Mouse (Mus musculus) stomach, embryonic 16.5 days (tissue): Measurements from ENCODE around the gene Stkld1. TPM values are rescaled to one million over a fixed set of nuclear protein-coding genes. Genes with fewer than 3 reads are reported as not detected.

ENCODE experiments used
- ATAC-seq: fragments of 200-750 bp; cut with Nextera tagmentation; 2 replicates; pipeline ENCODE4 v1.8.0; 2017; ENCODE audit warnings: moderate number of reproducible peaks, moderate TSS enrichment; ENCODE audit not compliant: insufficient read depth, low FRiP score
- H3K27ac ChIP-seq: fragments of 300-500 bp; sonication (generic); 2 replicates; pipeline ENCODE4 v1.5.1; 2014; ENCODE audit warnings: low read length
- H3K27me3 ChIP-seq: fragments of 300-500 bp; sonication (generic); 2 replicates; pipeline ENCODE4 v1.6.1; 2014; ENCODE audit warnings: low read length, control low read depth, mixed read lengths; ENCODE audit not compliant: control insufficient read depth, insufficient read depth
- H3K36me3 ChIP-seq: fragments of 300-500 bp; sonication (generic); 2 replicates; pipeline ENCODE4 v1.6.1; 2014; ENCODE audit warnings: low read length; ENCODE audit not compliant: control insufficient read depth, insufficient read depth
- H3K4me1 ChIP-seq: fragments of 300-500 bp; sonication (generic); 2 replicates; pipeline ENCODE4 v1.6.1; 2014; ENCODE audit warnings: low read length, control low read depth, mixed read lengths; ENCODE audit not compliant: control insufficient read depth, insufficient read depth
- H3K4me2 ChIP-seq: fragments of 300-500 bp; sonication (generic); 2 replicates; pipeline ENCODE4 v1.6.1; 2014; ENCODE audit warnings: low read depth, low read length, mixed read lengths
- H3K4me3 ChIP-seq: fragments of 300-500 bp; sonication (generic); replicated peaks from 2 replicates; pipeline ENCODE4 v1.5.1; 2014; ENCODE audit warnings: mild to moderate bottlenecking, low read length
- H3K9ac ChIP-seq: fragments of 300-500 bp; sonication (generic); 2 replicates; pipeline ENCODE4 v1.6.1; 2014; ENCODE audit warnings: low read length
- H3K9me3 ChIP-seq: fragments of 300-500 bp; sonication (generic); replicated peaks from 2 replicates; pipeline ENCODE4 v1.6.1; 2016; ENCODE audit warnings: low read length, control low read depth; ENCODE audit not compliant: control insufficient read depth
- WGBS: fragments of 180-500 bp; shearing (Covaris S2); extraction: QIAGEN DNeasy Blood & Tissue Kit; methylation state at CpG from one replicate; pipeline ENCODE4 v1.1.7; 2014; 5-methylcytosine and 5-hydroxymethylcytosine counted together
- polyA plus RNA-seq: library from polyadenylated mRNA; unstranded; fragments of >200 nt; fragmentation: Nextera tagmentation; extraction: Ambion mirVana; gene quantifications from 2 replicates; pipeline ENCODE4 v1.2.1, GENCODE M21; 2015

Stkld1 gene
- polyA plus RNA-seq, 1 experiment from 2014 or later = 0.15 TPM

DNA sequence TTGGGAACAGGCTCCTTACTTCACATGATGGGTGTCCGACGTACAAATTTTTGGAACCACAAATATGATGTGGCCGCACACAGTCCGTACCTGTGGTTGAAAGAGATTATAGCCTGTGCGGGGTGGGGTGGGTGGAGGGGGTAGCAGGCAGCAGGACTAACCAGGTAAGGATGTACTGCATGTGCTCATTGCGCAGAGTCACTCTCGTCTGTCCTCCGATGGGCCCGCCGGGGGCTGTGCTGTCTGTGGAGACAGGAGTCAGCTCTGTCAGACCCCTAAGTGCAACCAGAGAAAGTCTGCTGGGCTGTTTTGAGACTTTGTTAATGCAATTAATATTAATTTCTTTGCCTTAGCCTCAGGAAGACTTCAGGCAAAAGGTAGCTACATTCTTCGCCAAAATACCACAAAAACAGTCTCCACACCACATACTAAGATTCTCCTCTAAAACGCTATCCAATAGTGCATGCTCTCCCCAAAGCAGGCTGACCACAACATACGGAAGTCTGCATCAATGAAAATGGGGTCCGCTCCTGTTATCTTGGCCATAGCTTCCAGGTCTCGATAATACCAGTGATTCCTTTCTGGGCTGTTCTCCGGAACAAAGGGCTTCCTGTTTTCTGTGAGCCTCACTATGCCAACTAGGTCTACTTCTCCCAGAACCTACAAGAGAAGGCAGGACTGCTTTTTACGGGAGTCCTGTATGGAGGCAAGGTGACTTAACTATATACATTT lies 20.3 kb upstream of the Stkld1 start:
- H3K9ac ChIP-seq = no peak overlapping the region
- peaks cover 35% of the 10 kb centered on the region for H3K4me1 ChIP-seq
- no peak overlapping the region for H3K4me2 ChIP-seq
- ATAC-seq = no peak
- H3K27me3 ChIP-seq = no peaks in the 10 kb centered on the region
- WGBS = 81% methylated on average over 17 of the region's 17 CpGs
- no peaks in the 10 kb centered on the region for H3K9me3 ChIP-seq
- peak overlapping the region; percentile 10; the same call in 1 of the 2 replicates for H3K27ac ChIP-seq
- no peak overlapping the region for H3K4me3 ChIP-seq
- H3K36me3 ChIP-seq = peaks cover 20% of the 10 kb centered on the region

DNA sequence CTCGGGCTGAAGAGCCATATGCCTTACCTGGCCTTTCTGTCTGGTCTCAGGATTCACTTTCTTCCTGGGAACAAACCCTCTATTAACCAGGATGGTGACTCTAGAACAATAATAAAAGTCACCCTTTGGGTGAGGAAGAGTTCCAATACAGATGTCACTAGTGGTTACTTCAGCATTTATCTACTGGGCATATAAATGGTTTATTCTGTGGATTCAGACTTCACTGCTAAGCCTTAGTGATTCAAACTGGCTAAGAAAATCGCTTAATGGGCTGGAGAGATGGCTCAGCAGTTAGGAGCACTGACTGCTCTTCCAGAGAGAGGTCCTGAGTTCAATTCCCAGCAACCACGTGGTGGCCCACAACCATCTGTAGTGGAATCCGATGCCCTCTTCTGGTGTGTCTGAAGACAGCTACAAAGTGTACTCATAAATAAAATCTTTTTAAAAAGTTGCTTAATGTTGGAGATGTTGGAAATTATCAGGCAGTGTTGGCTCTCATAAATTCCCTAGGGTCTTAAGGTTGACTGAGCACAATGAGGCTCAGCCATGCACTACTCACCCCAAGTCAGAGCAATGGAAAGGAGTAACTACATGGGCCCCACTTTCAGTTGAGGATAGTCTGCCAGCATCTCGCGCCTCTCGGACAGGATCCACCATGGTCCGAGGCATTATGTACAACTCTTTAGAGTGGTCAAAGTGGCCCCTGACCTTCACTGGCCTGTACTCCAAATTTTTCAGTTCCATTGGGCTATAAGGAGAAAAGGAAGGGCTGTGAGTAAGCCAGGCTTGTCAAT lies 19.5 kb upstream of the Stkld1 start:
- Histone ChIP-seq H3K4me3 (no peak overlapping the region), H3K36me3 (peaks cover 28% of the 10 kb centered on the region), H3K9me3 (no peaks in the 10 kb centered on the region), H3K27ac (no peak overlapping the region), H3K4me1 (peaks cover 28% of the 10 kb centered on the region), H3K27me3 (no peaks in the 10 kb centered on the region), H3K9ac (no peak overlapping the region), H3K4me2 (no peak overlapping the region)
- WGBS = 62% methylated on average over 8 of the region's 8 CpGs
- ATAC-seq = no peak

DNA sequence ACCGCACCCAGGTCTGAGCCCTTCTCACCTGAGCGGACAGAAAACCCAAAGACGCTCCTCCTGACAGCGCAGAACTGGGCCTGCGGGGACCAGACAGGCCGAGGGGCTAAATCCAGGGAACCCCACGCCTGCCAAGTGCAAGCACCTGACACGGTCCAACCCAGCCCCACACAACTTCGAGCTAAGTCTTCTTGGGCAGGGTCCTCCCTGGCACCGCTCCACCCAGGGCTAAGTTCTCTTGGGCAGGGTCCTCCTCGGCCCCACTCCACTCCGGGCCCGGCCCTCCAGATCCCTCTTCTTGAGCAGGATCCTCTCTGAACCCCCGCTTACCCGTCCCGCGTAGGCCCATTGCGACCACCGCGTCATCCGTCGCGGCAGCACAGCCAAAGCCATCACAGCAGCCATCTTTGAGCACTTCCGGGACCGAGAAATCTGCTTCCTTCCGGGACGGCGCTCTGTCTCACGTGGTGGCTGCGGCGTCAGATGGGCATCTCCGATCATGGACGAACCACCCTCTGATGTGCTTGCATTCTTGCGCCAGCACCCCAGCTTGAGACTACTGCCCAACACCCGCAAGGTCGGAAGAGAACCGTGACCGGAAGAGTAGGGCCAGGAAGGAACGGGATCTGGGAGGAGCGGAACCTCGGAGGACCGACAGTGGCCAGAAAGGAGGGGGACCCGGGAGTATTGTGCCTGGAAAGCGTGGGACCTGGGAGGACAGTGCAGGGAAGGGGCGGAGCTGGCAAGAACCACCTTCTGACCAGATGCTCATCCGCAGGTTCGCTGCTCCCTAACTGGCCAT lies 17.7 kb upstream of the Stkld1 start, which contains the start of the genes Surf2 and Surf1:
TSS of gene Surf2 (plus strand) at position 441 of the 802 bp plus-strand sequence.
TSS of gene Surf1 (minus strand) at position 604 of the 802 bp plus-strand sequence.
- H3K9ac ChIP-seq = peak within 1 kb of the TSS; percentile 78
- H3K4me2 ChIP-seq = peak within 1 kb of the TSS; percentile 88
- H3K4me1 ChIP-seq = peaks cover 27% of the 10 kb centered on the region
- H3K27me3 ChIP-seq = no peaks in the 10 kb centered on the region
- ATAC-seq = peak; percentile 62; the same call in 1 of the 2 replicates
- no peaks in the 10 kb centered on the region for H3K9me3 ChIP-seq
- H3K4me3 ChIP-seq = peak within 1 kb of the TSS; percentile 70
- 2% methylated on average over 47 of the region's 47 CpGs for WGBS
- H3K27ac ChIP-seq = peak within 1 kb of the TSS; percentile 74
- H3K36me3 ChIP-seq = peaks cover 42% of the 10 kb centered on the region

DNA sequence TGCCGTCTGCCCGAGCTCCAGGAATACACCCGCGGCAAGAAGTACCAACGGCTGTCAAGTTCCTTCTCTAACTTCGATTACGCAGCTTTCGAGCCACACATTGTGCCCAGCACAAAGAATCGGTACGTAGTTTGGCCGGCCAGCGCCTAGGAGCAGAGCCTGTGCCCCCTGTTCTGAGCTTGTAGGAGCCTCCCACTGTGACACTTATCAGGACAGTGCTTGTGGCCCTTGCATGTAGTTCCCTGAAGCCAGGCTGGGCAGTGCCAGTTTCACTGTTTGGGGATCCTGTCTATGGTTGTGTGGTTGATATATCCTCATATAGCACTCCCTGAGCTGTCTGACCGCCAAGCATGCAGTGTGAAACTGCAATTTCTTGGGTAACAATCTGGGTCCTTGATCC lies 17.1 kb upstream of the Stkld1 start:
- whole genome bisulfite sequencing = 2% methylated on average over 13 of the region's 13 CpGs
- no peaks in the 10 kb centered on the region for H3K27me3 ChIP-seq
- H3K4me2 ChIP-seq = peak overlapping the region; percentile 88
- no peaks in the 10 kb centered on the region for H3K9me3 ChIP-seq
- H3K9ac ChIP-seq = peak overlapping the region; percentile 78
- no peak for ATAC-seq
- peak overlapping the region; percentile 70 for H3K4me3 ChIP-seq
- H3K4me1 ChIP-seq = peaks cover 25% of the 10 kb centered on the region
- H3K27ac ChIP-seq = peak overlapping the region; percentile 74
- H3K36me3 ChIP-seq = peaks cover 46% of the 10 kb centered on the region

DNA sequence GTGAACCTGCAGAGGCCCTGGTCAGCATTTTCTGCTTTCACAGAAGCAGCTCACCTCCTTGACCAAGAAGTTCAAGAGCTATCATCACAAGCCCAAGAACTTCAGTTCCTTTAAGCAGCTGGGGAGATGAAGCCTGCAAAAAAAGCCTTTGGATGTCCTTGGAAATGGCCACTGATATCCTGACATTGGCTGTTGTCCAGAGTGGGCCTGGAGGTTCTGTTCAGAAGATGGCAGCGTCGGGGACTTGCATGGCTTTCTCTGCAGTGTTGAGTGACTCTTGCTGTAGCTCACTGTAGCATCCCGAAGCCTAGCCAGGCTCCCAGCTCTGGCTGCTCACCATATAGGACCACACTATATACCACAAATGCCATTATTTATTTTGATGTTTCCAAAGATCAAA lies 14.2 kb upstream of the Stkld1 start:
- Histone ChIP-seq H3K9ac (no peak overlapping the region), H3K4me2 (no peak overlapping the region), H3K36me3 (peaks cover 39% of the 10 kb centered on the region), H3K9me3 (no peaks in the 10 kb centered on the region), H3K4me3 (no peak overlapping the region), H3K4me1 (peaks cover 18% of the 10 kb centered on the region), H3K27ac (no peak overlapping the region), H3K27me3 (no peaks in the 10 kb centered on the region)
- no peak for ATAC-seq
- WGBS = 84% methylated on average over 3 of the region's 3 CpGs

DNA sequence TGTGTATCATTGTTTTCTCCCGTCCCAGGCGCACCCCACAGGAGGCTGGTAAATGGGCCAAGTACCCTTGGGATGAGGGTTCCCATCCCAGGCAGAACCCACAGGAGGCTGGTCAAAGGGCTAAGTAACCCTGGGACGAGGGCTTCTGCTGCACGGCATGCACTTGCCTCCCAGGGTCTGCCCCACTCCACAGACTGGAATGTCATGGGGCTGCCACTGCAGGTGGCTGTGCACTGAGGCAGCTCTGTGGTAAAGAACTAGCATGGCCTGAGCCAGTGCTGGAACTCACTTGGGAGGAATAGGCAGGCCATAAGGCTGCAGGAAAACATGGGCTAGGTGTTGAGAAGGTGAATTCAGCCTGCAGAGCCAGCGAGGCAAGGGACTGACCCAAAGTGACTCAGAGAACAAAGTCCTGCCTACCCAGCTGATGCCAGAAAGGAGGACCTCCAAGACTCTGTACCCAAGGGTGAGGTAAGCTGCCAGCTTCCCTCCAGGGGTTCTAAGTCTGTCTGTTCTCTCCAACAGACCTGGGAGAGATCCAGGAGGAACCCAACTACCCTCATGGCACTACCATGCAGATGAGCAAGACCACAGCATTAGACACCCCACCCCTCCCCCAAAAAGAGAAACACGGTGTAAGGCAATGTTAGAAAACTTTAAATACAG lies 13.5 kb upstream of the Stkld1 start:
- Histone ChIP-seq H3K27ac (no peak overlapping the region), H3K9ac (no peak overlapping the region), H3K4me2 (no peak overlapping the region), H3K4me1 (peaks cover 13% of the 10 kb centered on the region), H3K36me3 (peaks cover 46% of the 10 kb centered on the region), H3K27me3 (no peaks in the 10 kb centered on the region), H3K4me3 (no peak overlapping the region), H3K9me3 (no peaks in the 10 kb centered on the region)
- 89% methylated on average over 6 of the region's 6 CpGs for WGBS
- no peak for ATAC-seq

DNA sequence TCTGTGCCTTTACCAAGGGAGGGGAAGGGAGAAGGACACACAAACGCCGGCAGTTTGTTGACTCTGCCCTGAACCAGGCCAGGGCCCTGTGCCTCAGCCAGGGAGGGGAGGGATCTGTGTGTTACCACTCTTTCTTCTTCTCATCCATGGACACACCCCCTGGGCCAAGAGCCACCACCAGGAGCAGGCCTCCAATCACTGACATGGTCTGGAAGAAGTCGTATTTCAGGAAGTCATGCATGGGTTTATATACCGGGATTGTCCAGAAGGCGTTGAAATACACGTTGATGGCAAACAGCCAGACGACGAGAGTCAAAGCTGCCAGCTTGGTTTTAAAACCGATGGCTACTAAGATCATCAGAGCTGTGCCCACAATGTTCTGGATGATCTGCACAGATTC lies 12.1 kb upstream of the Stkld1 start:
- Histone ChIP-seq H3K9me3 (no peaks in the 10 kb centered on the region), H3K4me3 (no peak overlapping the region), H3K27ac (no peak overlapping the region), H3K4me1 (peaks cover 10% of the 10 kb centered on the region), H3K36me3 (peaks cover 48% of the 10 kb centered on the region), H3K27me3 (no peaks in the 10 kb centered on the region), H3K4me2 (no peak overlapping the region), H3K9ac (no peak overlapping the region)
- WGBS = 53% methylated on average over 9 of the region's 9 CpGs
- ATAC-seq = peak; percentile 53; the same call in 1 of the 2 replicates

DNA sequence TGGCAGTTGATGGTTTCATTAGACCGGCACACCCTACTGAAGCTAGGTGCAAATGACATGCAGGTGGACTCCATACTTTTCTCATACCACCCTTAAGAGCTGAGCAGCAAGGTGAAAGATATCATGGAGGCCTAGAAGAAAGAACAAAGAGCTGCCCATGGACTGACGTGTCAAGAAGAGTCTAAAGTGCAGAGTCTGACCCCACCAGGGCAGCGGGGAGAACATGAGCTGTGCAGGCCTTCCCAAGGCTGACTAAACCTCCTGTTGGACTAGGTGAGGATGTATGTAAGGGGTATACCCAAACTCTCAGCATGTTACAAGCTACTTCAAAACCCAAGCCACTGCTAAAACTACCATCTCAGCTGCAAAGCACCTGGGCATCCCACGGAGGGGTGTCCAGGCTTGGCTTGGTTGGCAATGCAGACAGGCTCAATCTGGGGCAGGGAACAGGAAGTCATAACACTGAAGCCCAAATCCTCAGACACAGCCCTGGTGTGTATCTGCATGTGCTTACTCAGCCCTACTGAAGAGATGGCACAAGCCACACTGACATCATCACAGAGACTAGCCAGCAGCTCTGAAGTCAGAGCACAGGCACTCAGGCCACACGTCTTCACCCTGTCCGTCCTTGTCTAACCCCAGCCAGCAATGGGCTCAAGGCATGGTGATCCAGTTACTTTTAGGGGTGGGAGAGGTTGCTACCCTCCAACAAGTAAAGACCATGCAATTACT lies 5.9 kb upstream of the Stkld1 start:
- WGBS = 86% methylated on average over 6 of the region's 6 CpGs
- Histone ChIP-seq H3K4me2 (no peak overlapping the region), H3K27me3 (no peaks in the 10 kb centered on the region), H3K4me1 (peaks cover 30% of the 10 kb centered on the region), H3K36me3 (peaks cover 28% of the 10 kb centered on the region), H3K4me3 (no peak overlapping the region), H3K9me3 (no peaks in the 10 kb centered on the region), H3K9ac (peak overlapping the region; percentile 16; the same call in 1 of the 2 replicates), H3K27ac (no peak overlapping the region)
- ATAC-seq = no peak
